Mouse (Mus musculus) forebrain, postnatal 0 days (tissue): ENCODE measurements around the gene Pdzd2. TPM values are rescaled to one million over a fixed set of nuclear protein-coding genes. Genes with fewer than 3 reads are reported as not detected.

ENCODE experiments used
- ATAC-seq: fragments of 200-750 bp; cut with Nextera tagmentation; 2 replicates; pipeline ENCODE4 v1.8.0; 2017; ENCODE audit warnings: mild to moderate bottlenecking, moderate library complexity
- DNase-seq: peaks from one replicate; pipeline ENCODE4 v3.0.0-alpha.2; 2015
- H3K27ac ChIP-seq: fragments of 300-500 bp; sonication (generic); 2 replicates; pipeline ENCODE4 v1.5.1; 2014; ENCODE audit warnings: low read depth, mild to moderate bottlenecking, antibody characterized with exemption, low read length, moderate library complexity, mixed read lengths
- H3K27me3 ChIP-seq: fragments of 300-500 bp; sonication (generic); 2 replicates; pipeline ENCODE4 v1.6.1; 2014; ENCODE audit warnings: mild to moderate bottlenecking, low read length, mixed read lengths; ENCODE audit not compliant: insufficient read depth
- H3K36me3 ChIP-seq: fragments of 300-500 bp; sonication (generic); 2 replicates; pipeline ENCODE4 v1.6.1; 2014; ENCODE audit warnings: mild to moderate bottlenecking, moderate library complexity; ENCODE audit not compliant: insufficient read depth
- H3K4me1 ChIP-seq: fragments of 300-500 bp; sonication (generic); 2 replicates; pipeline ENCODE4 v1.6.1; 2014; ENCODE audit warnings: antibody characterized with exemption; ENCODE audit not compliant: insufficient read depth
- H3K4me2 ChIP-seq: fragments of 300-500 bp; sonication (generic); 2 replicates; pipeline ENCODE4 v1.6.1; 2014; ENCODE audit warnings: low read depth, mild to moderate bottlenecking, moderate library complexity
- H3K4me3 ChIP-seq: fragments of 300-500 bp; sonication (generic); 2 replicates; pipeline ENCODE4 v1.5.1; 2014; ENCODE audit warnings: low read depth, low read length, mixed read lengths
- H3K9ac ChIP-seq: fragments of 300-500 bp; sonication (generic); 2 replicates; pipeline ENCODE4 v1.6.1; 2014; ENCODE audit warnings: mild to moderate bottlenecking
- H3K9me3 ChIP-seq: fragments of 300-500 bp; sonication (generic); 2 replicates; pipeline ENCODE4 v1.6.1; 2016; ENCODE audit warnings: low read length
- CTCF ChIP-seq: sonication (generic); IDR thresholded peaks from 2 replicates; pipeline ENCODE4 v1.5.1; 2016; ENCODE audit warnings: antibody characterized with exemption, control low read depth, low read depth
- WGBS: fragments of 180-500 bp; shearing (Covaris S2); extraction: QIAGEN DNeasy Blood & Tissue Kit; methylation state at CpG from one replicate; pipeline ENCODE4 v1.1.7; 2014; 5-methylcytosine and 5-hydroxymethylcytosine counted together
- microRNA-seq, 2 experiments: library from miRNA; unstranded; fragments of <30 nt; microRNA quantifications; one replicate each; pipeline ENCODE4; 2016
- polyA plus RNA-seq: library from polyadenylated mRNA; unstranded; fragments of >200 nt; fragmentation: Nextera tagmentation; extraction: Ambion mirVana; gene quantifications from 2 replicates; pipeline ENCODE4 v1.2.1, GENCODE M21; 2015
- total RNA-seq: library from RNA; depleted of rRNA; stranded (reverse); fragments of >200 nt; gene quantifications from 2 replicates; pipeline ENCODE4 v1.2.3, GENCODE M21; 2014; rRNA removed

Pdzd2 gene
- total and polyA plus RNA-seq, 2 experiments from 2014 or later = 9.4 to 18.9 TPM

GRCm38 (mm10) chr15:12318451-12318850 lies 421.3 kb downstream of the Pdzd2 start:
- WGBS = 83% methylated on average over 8 of the region's 8 CpGs

GRCm38 (mm10) chr15:12317290-12317689 lies 422.4 kb downstream of the Pdzd2 start:
- no peaks in the 10 kb centered on the region for H3K9me3 ChIP-seq
- no peak overlapping the region for H3K27ac ChIP-seq
- no peaks in the 10 kb centered on the region for H3K4me1 ChIP-seq
- no peak overlapping the region for H3K4me3 ChIP-seq
- no peaks in the 10 kb centered on the region for H3K27me3 ChIP-seq
- no peak for ATAC-seq
- 85% methylated on average over 5 of the region's 5 CpGs for WGBS
- H3K9ac ChIP-seq = no peak overlapping the region
- TF ChIP-seq CTCF = no peak
- H3K4me2 ChIP-seq = no peak overlapping the region
- no peak for DNase-seq
- no peaks in the 10 kb centered on the region for H3K36me3 ChIP-seq

More at GRCm38 (mm10) chr15:12318451-12318850, 421.3 kb downstream of the Pdzd2 start:
- H3K36me3 ChIP-seq = no peaks in the 10 kb centered on the region
- no peaks in the 10 kb centered on the region for H3K9me3 ChIP-seq
- no peak overlapping the region for H3K4me3 ChIP-seq
- DNase-seq = no peak
- no peaks in the 10 kb centered on the region for H3K27me3 ChIP-seq
- no peak overlapping the region for H3K4me2 ChIP-seq
- H3K27ac ChIP-seq = no peak overlapping the region
- H3K4me1 ChIP-seq = peaks cover 9% of the 10 kb centered on the region
- TF ChIP-seq CTCF = no peak
- ATAC-seq = no peak
- H3K9ac ChIP-seq = no peak overlapping the region

- Histone ChIP-seq H3K27me3 (no peaks in the 10 kb centered on the region), H3K36me3 (no peaks in the 10 kb centered on the region), H3K9ac (no peak overlapping the region), H3K9me3 (no peaks in the 10 kb centered on the region), H3K4me3 (no peak overlapping the region), H3K4me2 (no peak overlapping the region), H3K4me1 (no peaks in the 10 kb centered on the region), H3K27ac (no peak overlapping the region)
- DNase-seq = no peak
- WGBS = 66% methylated on average over 2 of the region's 2 CpGs
- no peak for ATAC-seq
- TF ChIP-seq CTCF = no peak
These were observed 423.7 kb downstream of the Pdzd2 start for GRCm38 (mm10) chr15:12315996-12316395.

GRCm38 (mm10) chr15:12314584-12314983 lies 425.1 kb downstream of the Pdzd2 start:
- 90% methylated on average over 5 of the region's 5 CpGs for WGBS
- Histone ChIP-seq H3K27me3 (no peaks in the 10 kb centered on the region), H3K9ac (no peak overlapping the region), H3K4me3 (no peak overlapping the region), H3K4me2 (no peak overlapping the region), H3K9me3 (no peaks in the 10 kb centered on the region), H3K36me3 (no peaks in the 10 kb centered on the region), H3K27ac (no peak overlapping the region), H3K4me1 (no peaks in the 10 kb centered on the region)
- DNase-seq (no peak), ATAC-seq (no peak)
- no peak for TF ChIP-seq CTCF

- Histone ChIP-seq H3K9me3 (no peaks in the 10 kb centered on the region), H3K36me3 (no peaks in the 10 kb centered on the region), H3K4me3 (no peak overlapping the region), H3K9ac (no peak overlapping the region), H3K27me3 (no peaks in the 10 kb centered on the region), H3K27ac (no peak overlapping the region), H3K4me2 (no peak overlapping the region), H3K4me1 (no peaks in the 10 kb centered on the region)
- DNase-seq = no peak
- TF ChIP-seq CTCF = no peak
- no peak for ATAC-seq
- 44% methylated on average over 1 of the region's 1 CpGs for WGBS
These were observed 426.5 kb downstream of the Pdzd2 start for GRCm38 (mm10) chr15:12313255-12313654.

- Histone ChIP-seq H3K27me3 (no peaks in the 10 kb centered on the region), H3K4me3 (no peak overlapping the region), H3K4me2 (no peak overlapping the region), H3K9me3 (no peaks in the 10 kb centered on the region), H3K9ac (no peak overlapping the region), H3K27ac (no peak overlapping the region), H3K36me3 (no peaks in the 10 kb centered on the region), H3K4me1 (no peaks in the 10 kb centered on the region)
- 89% methylated on average over 7 of the region's 7 CpGs for WGBS
- no peak for ATAC-seq
- no peak for TF ChIP-seq CTCF
- no peak for DNase-seq
These were observed 428.3 kb downstream of the Pdzd2 start for GRCm38 (mm10) chr15:12311465-12311864.

- Histone ChIP-seq H3K9me3 (no peaks in the 10 kb centered on the region), H3K4me2 (no peak overlapping the region), H3K4me3 (no peak overlapping the region), H3K27ac (no peak overlapping the region), H3K27me3 (no peaks in the 10 kb centered on the region), H3K9ac (no peak overlapping the region), H3K36me3 (no peaks in the 10 kb centered on the region), H3K4me1 (no peaks in the 10 kb centered on the region)
- WGBS = 92% methylated on average over 4 of the region's 4 CpGs
- DNase-seq (no peak), ATAC-seq (no peak)
- TF ChIP-seq CTCF = no peak
These were observed 429.0 kb downstream of the Pdzd2 start for GRCm38 (mm10) chr15:12310676-12311075.

Small RNA genes within 50 kb of the gene (microRNA-seq; reads per million reads assigned to microRNA genes)
- gene Gm24135 (0 reads per million in 2 experiments), gene Gm24302 (0 reads per million in 2 experiments)

Other genes with a start within 250 kb of the Pdzd2 start
- 30.3 and 31.5 TPM in 2 replicates for gene 6030458C11Rik, start 84.7 kb upstream of the Pdzd2 start, total RNA-seq
- 13.2 and 21.0 TPM in 2 replicates for gene 6030458C11Rik, start 84.7 kb upstream of the Pdzd2 start, polyA plus RNA-seq
- gene Drosha, start 84.9 kb upstream of the Pdzd2 start, total RNA-seq = 37.0 and 43.9 TPM in 2 replicates
- gene Drosha, start 84.9 kb upstream of the Pdzd2 start, polyA plus RNA-seq = 41.7 and 47.3 TPM in 2 replicates